Mouse (Mus musculus) erythroblast, embryonic 14.5 days (primary cell): ENCODE measurements around the gene Fam43b.

Source experiments
- GATA1 ChIP-seq: IDR thresholded peaks from 2 replicates; pipeline ENCODE4 v1.6.1; 2012; ENCODE audit warnings: low read length, inconsistent platforms, mixed read lengths
- TAL1 ChIP-seq: IDR thresholded peaks from 3 replicates; pipeline ENCODE4 v1.6.1; 2012; ENCODE audit warnings: low read length, inconsistent platforms, mixed read lengths

DNA sequence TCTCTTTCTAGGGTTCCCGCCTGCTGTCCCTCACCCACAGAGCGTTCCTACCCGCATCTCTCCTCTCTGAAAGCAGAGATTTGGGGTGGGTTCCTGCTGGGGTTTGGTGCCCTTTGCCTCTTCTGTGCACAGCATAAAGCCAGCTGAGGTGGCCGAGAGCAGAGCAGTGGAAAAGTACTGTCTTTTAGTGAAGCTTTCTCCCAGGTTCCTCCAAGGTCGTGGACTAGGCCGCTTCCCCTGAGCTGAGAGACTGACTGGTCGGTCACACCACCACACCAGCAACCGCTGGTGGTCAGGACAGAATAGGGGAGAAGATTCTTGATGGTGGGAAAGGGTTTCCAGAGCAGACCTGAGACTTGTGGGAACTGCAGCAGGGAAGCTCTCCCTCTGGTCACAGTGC is 383 bp upstream of the Fam43b start:
- TF ChIP-seq TAL1 (no peak), GATA1 (no peak)
